Mouse (Mus musculus) kidney, embryonic 15.5 days (tissue): ENCODE measurements at regions not wholly inside any gene's neighbourhood (a gene's known extent, or its start where the extent isn't known, plus 50 kb on each side); places are given as distances from the start of the nearest gene placed in this dataset.
A peak's percentile ranks its signal among the peaks of the same experiment; 100 is the strongest.

Experiments
- ATAC-seq: fragments of 200-750 bp; cut with Nextera tagmentation; replicated peaks from 2 replicates; pipeline ENCODE4 v1.8.0; 2017; ENCODE audit warnings: moderate TSS enrichment; ENCODE audit not compliant: low FRiP score
- H3K27ac ChIP-seq: fragments of 300-500 bp; sonication (generic); 2 replicates; pipeline ENCODE4 v1.5.1; 2015; ENCODE audit warnings: mild to moderate bottlenecking, inconsistent platforms
- H3K27me3 ChIP-seq: fragments of 300-500 bp; sonication (generic); 2 replicates; pipeline ENCODE4 v1.6.1; 2015; ENCODE audit warnings: inconsistent platforms
- H3K36me3 ChIP-seq: fragments of 300-500 bp; sonication (generic); 2 replicates; pipeline ENCODE4 v1.6.1; 2015; ENCODE audit warnings: inconsistent platforms
- H3K4me1 ChIP-seq: fragments of 300-500 bp; sonication (generic); 2 replicates; pipeline ENCODE4 v1.6.1; 2015; ENCODE audit warnings: inconsistent platforms
- H3K4me2 ChIP-seq: fragments of 300-500 bp; sonication (generic); 2 replicates; pipeline ENCODE4 v1.6.1; 2015; ENCODE audit warnings: moderate library complexity, mild to moderate bottlenecking, inconsistent platforms
- H3K4me3 ChIP-seq: fragments of 300-500 bp; sonication (generic); replicated peaks from 2 replicates; pipeline ENCODE4 v1.5.1; 2015; ENCODE audit warnings: mild to moderate bottlenecking, inconsistent platforms
- H3K9ac ChIP-seq: fragments of 300-500 bp; sonication (generic); 2 replicates; pipeline ENCODE4 v1.6.1; 2015; ENCODE audit warnings: mild to moderate bottlenecking, inconsistent platforms
- H3K9me3 ChIP-seq: fragments of 300-500 bp; sonication (generic); replicated peaks from 2 replicates; pipeline ENCODE4 v1.6.1; 2016; ENCODE audit warnings: inconsistent platforms
- WGBS: fragments of 180-500 bp; shearing (Covaris S2); methylation state at CpG from one replicate; pipeline ENCODE4 v1.1.7; 2015; ENCODE audit warnings: mixed read lengths; 5-methylcytosine and 5-hydroxymethylcytosine counted together

DNA sequence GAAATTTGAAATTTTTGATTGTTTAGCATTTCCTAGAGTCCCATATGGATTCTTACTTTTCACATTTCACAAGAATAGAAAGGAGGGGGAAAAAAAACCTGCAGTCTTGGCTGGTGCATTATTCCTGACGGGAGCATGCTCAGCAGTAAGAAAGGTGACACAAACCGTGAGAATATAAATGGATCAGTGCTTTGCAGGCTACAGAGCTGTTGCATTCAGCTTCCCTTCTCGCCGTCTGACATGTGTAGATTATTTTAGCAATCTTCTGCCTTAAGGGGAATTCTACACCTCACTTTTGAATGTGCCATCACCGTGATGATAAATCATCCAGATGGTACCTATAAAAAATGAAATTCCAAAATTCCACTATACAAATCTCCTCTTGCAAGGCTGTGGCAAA lies 55.3 kb downstream of the Crygf start:
- ATAC-seq, result no peak
- Histone ChIP-seq H3K9me3 (no peaks in the 10 kb centered on the region), H3K9ac (no peak overlapping the region), H3K27me3 (no peaks in the 10 kb centered on the region), H3K27ac (no peak overlapping the region), H3K36me3 (no peaks in the 10 kb centered on the region), H3K4me3 (no peak overlapping the region), H3K4me1 (no peaks in the 10 kb centered on the region), H3K4me2 (no peak overlapping the region)
- WGBS, result 78% methylated on average over 5 of the region's 5 CpGs

DNA sequence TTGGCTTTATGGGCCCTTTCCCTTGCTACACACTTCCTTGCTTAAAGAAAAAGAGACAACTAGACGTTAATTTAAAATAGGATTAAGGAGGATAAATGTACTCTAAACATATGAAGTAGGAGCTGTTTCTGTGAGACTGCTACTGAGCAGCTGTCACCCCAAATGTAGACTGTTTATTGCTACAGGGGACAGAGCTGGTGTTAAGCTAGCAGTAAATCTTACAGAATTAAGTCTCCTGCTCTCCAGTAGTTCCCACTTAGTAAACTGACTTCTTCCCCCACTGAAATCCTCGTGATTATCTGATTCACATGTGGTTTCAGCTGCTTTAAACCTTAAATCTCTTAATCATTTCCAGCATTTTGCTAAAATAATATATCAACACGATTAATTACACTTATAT lies 74.1 kb downstream of the Crygf start:
- Histone ChIP-seq H3K4me1 (peaks cover 14% of the 10 kb centered on the region), H3K27me3 (no peaks in the 10 kb centered on the region), H3K36me3 (no peaks in the 10 kb centered on the region), H3K9ac (no peak overlapping the region), H3K9me3 (0 out of 2 replicates have a peak, but pooled peaks cover 2% of the 10 kb centered on the region), H3K4me2 (no peak overlapping the region), H3K4me3 (no peak overlapping the region), H3K27ac (no peak overlapping the region)
- ATAC-seq, result 0 out of 2 replicates have a peak, but pooled peaks have one; percentile 50
- WGBS, result 23% methylated on average over 3 of the region's 3 CpGs

DNA sequence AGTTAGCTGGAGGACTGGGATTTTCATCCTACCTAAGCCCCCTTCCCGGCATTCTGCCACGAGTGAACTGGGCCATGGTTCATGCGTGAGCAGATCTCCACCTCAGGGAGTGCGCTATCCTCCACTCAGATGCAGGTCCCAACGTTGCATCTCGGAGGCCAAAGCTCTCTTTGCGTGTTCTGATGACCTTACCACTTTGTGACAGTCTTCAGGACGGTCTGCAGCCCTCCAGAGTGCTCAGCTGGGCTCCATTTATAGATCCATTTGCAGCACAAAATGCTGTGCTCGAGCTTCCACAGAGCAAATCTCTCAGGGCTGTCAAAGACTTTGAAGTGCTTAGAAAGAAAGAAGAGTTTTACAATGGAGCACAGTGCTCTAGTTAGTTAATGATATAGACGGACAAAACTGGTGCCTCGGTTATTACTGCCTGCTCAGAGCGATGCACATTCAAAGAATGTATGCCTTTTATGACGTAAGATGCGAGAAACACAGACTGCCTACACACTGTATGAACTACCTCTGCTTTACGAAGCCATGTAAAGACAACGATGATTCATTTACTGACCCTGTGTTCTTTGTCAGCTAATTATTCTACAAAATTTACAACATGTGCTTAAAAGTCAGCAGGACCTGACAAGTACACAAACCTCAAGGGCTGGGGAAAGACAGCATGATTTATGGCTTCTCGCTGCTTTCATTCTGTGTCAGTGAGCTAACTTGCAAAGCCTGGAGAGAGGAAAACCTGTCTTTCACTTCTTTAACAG lies 77.8 kb downstream of the Crygf start:
- Histone ChIP-seq H3K36me3 (no peaks in the 10 kb centered on the region), H3K27ac (no peak overlapping the region), H3K4me1 (peaks cover 14% of the 10 kb centered on the region), H3K4me3 (no peak overlapping the region; the same call in 1 of the 2 replicates), H3K9ac (no peak overlapping the region), H3K9me3 (0 out of 2 replicates have a peak, but pooled peaks cover 2% of the 10 kb centered on the region), H3K27me3 (no peaks in the 10 kb centered on the region), H3K4me2 (peak overlapping the region; percentile 43)
- 18% methylated on average over 17 of the region's 17 CpGs for WGBS
- peak; percentile 83 for ATAC-seq
